Mouse (Mus musculus) stomach, postnatal 0 days (tissue): Measurements from ENCODE around the gene Loxl3.

Experiments used
- CTCF ChIP-seq: IDR thresholded peaks from 2 replicates; pipeline ENCODE4 v1.5.1; 2016; ENCODE audit warnings: antibody characterized with exemption, low read depth, mild to moderate bottlenecking, moderate library complexity
- EP300 ChIP-seq: optimal IDR thresholded peaks from 2 replicates; pipeline ENCODE3; 2016; ENCODE audit warnings: antibody characterized with exemption

- TF ChIP-seq CTCF: no peak
- no peak for TF ChIP-seq EP300
These were observed 10.2 kb upstream of the Loxl3 start for GRCm38 (mm10) chr6:83023786-83024185.
